Mouse (Mus musculus) ovary, adult 18-20 months (tissue): ENCODE measurements at regions not wholly inside any gene's neighbourhood (a gene's known extent, or its start where the extent isn't known, plus 50 kb on each side); places are given as distances from the start of the nearest gene placed in this dataset.

Experiments
- DNase-seq: peaks from one replicate; pipeline ENCODE4 v3.0.0; 2022; ENCODE audit warnings: low spot score, mixed read lengths

GRCm38 (mm10) chr2:159138603-159139002 lies 344.0 kb downstream of the Dhx35 start:
- no peak for DNase-seq

GRCm38 (mm10) chr2:159145980-159146379 lies 351.4 kb downstream of the Dhx35 start:
- no peak for DNase-seq

- peak; percentile 19 for DNase-seq
Measured at GRCm38 (mm10) chr2:159163985-159164384, 369.4 kb downstream of the Dhx35 start.

GRCm38 (mm10) chr2:159168553-159169064 lies 374.0 kb downstream of the Dhx35 start:
- DNase-seq: no peak

GRCm38 (mm10) chr2:159196156-159196555 lies 401.5 kb downstream of the Dhx35 start:
- DNase-seq: no peak

- no peak for DNase-seq
Measured at GRCm38 (mm10) chr2:159232266-159232665, 437.7 kb downstream of the Dhx35 start.

GRCm38 (mm10) chr2:159235000-159235399 lies 440.4 kb downstream of the Dhx35 start:
- DNase-seq: no peak

- DNase-seq: no peak
Measured at GRCm38 (mm10) chr2:159250065-159250464, 455.5 kb downstream of the Dhx35 start.

- DNase-seq: no peak
Measured at GRCm38 (mm10) chr2:159250993-159251665, 456.5 kb downstream of the Dhx35 start.

GRCm38 (mm10) chr2:159270221-159271080 lies 475.8 kb downstream of the Dhx35 start:
- no peak for DNase-seq

- DNase-seq: peak; percentile 57
Measured at GRCm38 (mm10) chr2:159278896-159279295, 484.3 kb downstream of the Dhx35 start.

- DNase-seq: no peak
Measured at GRCm38 (mm10) chr2:159281558-159282320, 487.1 kb downstream of the Dhx35 start.

GRCm38 (mm10) chr2:159284100-159284499 lies 489.5 kb downstream of the Dhx35 start:
- no peak for DNase-seq

- no peak for DNase-seq
Measured at GRCm38 (mm10) chr2:159284525-159285189, 490.1 kb downstream of the Dhx35 start.

- no peak for DNase-seq
Measured at GRCm38 (mm10) chr2:159287996-159288563, 493.5 kb downstream of the Dhx35 start.

- DNase-seq: no peak
Measured at GRCm38 (mm10) chr2:159290081-159290480, 495.5 kb downstream of the Dhx35 start.

- no peak for DNase-seq
Measured at GRCm38 (mm10) chr2:159307001-159307400, 512.4 kb downstream of the Dhx35 start.

- DNase-seq: peak; percentile 5
Measured at GRCm38 (mm10) chr2:159334711-159335110, 540.1 kb downstream of the Dhx35 start.

GRCm38 (mm10) chr2:159336646-159337045 lies 542.0 kb downstream of the Dhx35 start:
- no peak for DNase-seq

GRCm38 (mm10) chr2:159343624-159344560 lies 549.3 kb downstream of the Dhx35 start:
- DNase-seq: no peak
